Mouse (Mus musculus) midbrain, embryonic 14.5 days (tissue): ENCODE data around the gene Dpm2. TPM values are rescaled to one million over a fixed set of nuclear protein-coding genes. Genes with fewer than 3 reads are reported as not detected.

Experiments used
- ATAC-seq: fragments of 200-750 bp; cut with Nextera tagmentation; 2 replicates; pipeline ENCODE4 v1.8.0; 2017; ENCODE audit warnings: moderate number of reproducible peaks, moderate library complexity; ENCODE audit not compliant: low FRiP score, low TSS enrichment
- DNase-seq: peaks from one replicate; pipeline ENCODE4 v3.0.0-alpha.2; 2015
- H3K27ac ChIP-seq: fragments of 300-500 bp; sonication (generic); replicated peaks from 2 replicates; pipeline ENCODE4 v1.5.1; 2014; ENCODE audit warnings: mild to moderate bottlenecking, low read depth, low read length, moderate library complexity
- H3K27me3 ChIP-seq: fragments of 300-500 bp; sonication (generic); 2 replicates; pipeline ENCODE4 v1.6.1; 2014; ENCODE audit warnings: low read length, control low read depth, mixed read lengths; ENCODE audit not compliant: control insufficient read depth, insufficient read depth
- H3K36me3 ChIP-seq: fragments of 300-500 bp; sonication (generic); 2 replicates; pipeline ENCODE4 v1.6.1; 2014; ENCODE audit warnings: low read length, control low read depth; ENCODE audit not compliant: control insufficient read depth, insufficient read depth
- H3K4me1 ChIP-seq: fragments of 300-500 bp; sonication (generic); 2 replicates; pipeline ENCODE4 v1.6.1; 2014; ENCODE audit warnings: mild to moderate bottlenecking, antibody characterized with exemption, low read length, control low read depth; ENCODE audit not compliant: control insufficient read depth, insufficient read depth
- H3K4me2 ChIP-seq: fragments of 300-500 bp; sonication (generic); 2 replicates; pipeline ENCODE4 v1.6.1; 2014; ENCODE audit warnings: mild to moderate bottlenecking, low read length, moderate library complexity
- H3K4me3 ChIP-seq: fragments of 300-500 bp; sonication (generic); replicated peaks from 2 replicates; pipeline ENCODE4 v1.5.1; 2014; ENCODE audit warnings: low read depth, low read length
- H3K9ac ChIP-seq: fragments of 300-500 bp; sonication (generic); replicated peaks from 2 replicates; pipeline ENCODE4 v1.6.1; 2014; ENCODE audit warnings: mild to moderate bottlenecking, low read length, moderate library complexity
- H3K9me3 ChIP-seq: fragments of 300-500 bp; sonication (generic); 2 replicates; pipeline ENCODE4 v1.6.1; 2016; ENCODE audit warnings: low read length, control low read depth, mixed read lengths; ENCODE audit not compliant: control insufficient read depth
- WGBS: fragments of 180-500 bp; shearing (Covaris S2); extraction: QIAGEN DNeasy Blood & Tissue Kit; methylation state at CpG from one replicate; pipeline ENCODE4 v1.1.7; 2014; 5-methylcytosine and 5-hydroxymethylcytosine counted together
- polyA plus RNA-seq: library from polyadenylated mRNA; unstranded; fragments of >200 nt; fragmentation: Nextera tagmentation; extraction: Ambion mirVana; gene quantifications from 2 replicates; pipeline ENCODE4 v1.2.1, GENCODE M21; 2014

Gene Dpm2
- polyA plus RNA-seq, 1 experiment from 2014 or later = 138 TPM

DNA sequence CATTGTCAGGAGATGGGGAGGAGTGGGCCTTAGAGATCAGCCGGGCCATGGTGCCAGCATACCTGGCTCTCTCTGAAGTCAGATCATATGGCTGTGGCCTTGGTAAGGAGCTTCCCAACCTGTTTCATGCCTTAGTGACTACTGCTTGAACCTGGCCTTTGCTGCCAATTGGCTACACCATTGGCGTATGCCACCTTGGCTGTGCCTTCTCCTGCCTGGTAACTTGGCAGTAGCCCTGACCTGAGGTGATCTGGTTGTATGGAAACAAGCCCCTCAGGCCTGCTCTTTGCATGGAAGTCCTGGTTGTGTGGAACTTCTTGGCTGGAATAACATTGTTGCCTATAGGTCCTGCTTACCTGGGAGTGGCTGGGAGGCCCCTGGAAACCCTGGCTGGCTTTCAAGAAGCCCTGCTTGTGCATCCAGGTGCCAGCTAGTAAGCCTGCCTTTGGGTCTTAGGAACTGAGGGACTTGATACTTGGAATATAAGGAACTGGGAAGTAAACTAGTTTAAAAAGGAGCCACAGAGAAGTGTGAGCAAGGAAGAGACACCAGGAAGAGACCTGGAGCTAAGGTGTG lies 29.2 kb upstream of the Dpm2 start:
- no peak overlapping the region for H3K4me2 ChIP-seq
- H3K9ac ChIP-seq = no peak overlapping the region
- DNase-seq (no peak), ATAC-seq (no peak)
- H3K27me3 ChIP-seq = no peaks in the 10 kb centered on the region
- no peaks in the 10 kb centered on the region for H3K36me3 ChIP-seq
- no peak overlapping the region for H3K4me3 ChIP-seq
- no peaks in the 10 kb centered on the region for H3K9me3 ChIP-seq
- H3K4me1 ChIP-seq = peaks cover 35% of the 10 kb centered on the region
- H3K27ac ChIP-seq = no peak overlapping the region
- 98% methylated on average over 2 of the region's 2 CpGs for WGBS

DNA sequence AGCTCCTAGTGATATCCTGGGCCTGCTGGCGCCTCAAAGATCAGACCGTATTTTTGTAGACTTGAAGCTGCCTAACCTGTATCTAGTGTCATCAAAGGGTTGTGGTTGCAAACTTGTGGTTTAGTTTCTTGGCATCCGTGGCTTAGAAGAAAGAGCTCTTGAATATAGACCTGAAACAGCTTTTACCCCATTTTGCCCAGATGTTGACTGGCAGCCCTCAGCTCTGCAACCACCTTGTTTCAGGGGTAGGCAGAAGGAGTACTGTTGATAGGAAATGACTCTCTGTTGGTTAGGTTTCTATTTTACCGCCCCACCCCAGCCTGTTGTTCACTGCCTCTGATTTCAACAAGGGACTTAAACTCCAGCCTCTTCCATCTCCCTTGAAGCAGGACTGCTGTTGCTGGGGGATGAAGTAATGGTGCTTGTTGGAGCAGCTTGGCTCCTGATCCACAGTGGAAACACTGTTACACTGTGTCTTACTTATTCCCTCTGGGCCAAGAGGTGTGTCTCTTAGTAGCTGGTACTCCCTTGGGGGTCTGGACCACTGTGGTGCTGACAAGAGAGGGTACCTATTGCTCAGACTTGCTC lies 28.6 kb upstream of the Dpm2 start:
- DNase-seq (no peak), ATAC-seq (no peak)
- Histone ChIP-seq H3K27ac (no peak overlapping the region), H3K27me3 (no peaks in the 10 kb centered on the region), H3K4me2 (no peak overlapping the region), H3K4me1 (peaks cover 29% of the 10 kb centered on the region), H3K36me3 (no peaks in the 10 kb centered on the region), H3K4me3 (no peak overlapping the region), H3K9me3 (no peaks in the 10 kb centered on the region), H3K9ac (no peak overlapping the region)
- 94% methylated on average over 4 of the region's 4 CpGs for whole genome bisulfite sequencing

- Histone ChIP-seq H3K27me3 (no peaks in the 10 kb centered on the region), H3K9ac (no peak overlapping the region), H3K9me3 (no peaks in the 10 kb centered on the region), H3K36me3 (no peaks in the 10 kb centered on the region), H3K4me2 (no peak overlapping the region), H3K4me3 (no peak overlapping the region), H3K4me1 (peaks cover 19% of the 10 kb centered on the region), H3K27ac (no peak overlapping the region)
- 83% methylated on average over 3 of the region's 3 CpGs for WGBS
- no peak for DNase-seq
- no peak for ATAC-seq
These were observed 27.6 kb upstream of the Dpm2 start for GRCm38 (mm10) chr2:32543031-32543449.

- no peak overlapping the region for H3K4me2 ChIP-seq
- no peaks in the 10 kb centered on the region for H3K27me3 ChIP-seq
- H3K4me3 ChIP-seq = no peak overlapping the region
- ATAC-seq = no peak
- no peak overlapping the region for H3K27ac ChIP-seq
- no peak for DNase-seq
- no peaks in the 10 kb centered on the region for H3K4me1 ChIP-seq
- no peak overlapping the region for H3K9ac ChIP-seq
- no peaks in the 10 kb centered on the region for H3K9me3 ChIP-seq
- 57% methylated on average over 1 of the region's 1 CpGs for WGBS
- no peaks in the 10 kb centered on the region for H3K36me3 ChIP-seq
These were observed 23.7 kb upstream of the Dpm2 start for GRCm38 (mm10) chr2:32546951-32547350.

- Histone ChIP-seq H3K27me3 (no peaks in the 10 kb centered on the region), H3K9me3 (no peaks in the 10 kb centered on the region), H3K9ac (no peak overlapping the region), H3K4me1 (no peaks in the 10 kb centered on the region), H3K4me3 (no peak overlapping the region), H3K27ac (no peak overlapping the region), H3K4me2 (no peak overlapping the region), H3K36me3 (no peaks in the 10 kb centered on the region)
- 92% methylated on average over 5 of the region's 5 CpGs for WGBS
- DNase-seq (no peak), ATAC-seq (no peak)
These were observed 23.3 kb upstream of the Dpm2 start for GRCm38 (mm10) chr2:32547380-32547779.

DNA sequence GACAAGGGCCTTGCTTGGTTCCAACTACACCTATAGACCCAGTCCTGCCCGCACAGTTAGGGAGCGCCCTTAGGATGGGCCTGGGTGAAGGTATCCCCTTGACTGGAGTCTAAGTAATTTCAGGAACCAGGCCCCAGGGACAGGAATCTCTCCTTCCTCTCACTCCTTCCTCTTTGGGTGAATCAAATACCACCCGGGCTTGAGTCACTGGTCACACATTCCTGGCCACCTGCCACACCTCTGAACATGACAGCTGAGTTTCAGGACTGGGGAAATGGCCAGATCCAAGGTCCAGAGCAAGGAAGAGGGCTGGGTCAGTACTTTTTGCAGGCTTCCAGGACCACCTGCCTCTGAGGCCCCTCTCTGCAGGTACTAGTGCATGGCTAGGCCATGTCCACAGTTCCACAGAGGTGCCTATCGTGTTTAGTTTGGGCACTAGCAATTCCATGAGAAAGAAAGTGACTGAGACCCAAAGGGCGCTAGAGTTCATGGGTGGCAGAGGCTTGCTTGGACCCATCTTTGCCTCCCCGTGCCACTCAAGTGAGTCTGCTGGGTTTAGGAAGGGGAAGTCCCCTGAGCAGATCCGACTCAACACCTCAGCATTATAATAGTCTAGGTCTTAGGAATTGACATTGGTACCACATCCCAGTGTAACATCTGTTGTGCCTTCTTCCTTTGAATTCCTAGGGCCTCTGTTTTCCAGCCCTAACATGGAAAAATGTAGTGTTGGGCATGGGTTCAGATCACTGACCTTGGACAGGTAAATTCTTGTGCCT lies 22.5 kb upstream of the Dpm2 start:
- no peak overlapping the region for H3K4me3 ChIP-seq
- H3K36me3 ChIP-seq = no peaks in the 10 kb centered on the region
- no peak overlapping the region for H3K27ac ChIP-seq
- no peak overlapping the region for H3K4me2 ChIP-seq
- no peak for DNase-seq
- WGBS = 94% methylated on average over 7 of the region's 7 CpGs
- H3K9ac ChIP-seq = no peak overlapping the region
- no peak for ATAC-seq
- no peaks in the 10 kb centered on the region for H3K4me1 ChIP-seq
- no peaks in the 10 kb centered on the region for H3K9me3 ChIP-seq
- H3K27me3 ChIP-seq = no peaks in the 10 kb centered on the region

DNA sequence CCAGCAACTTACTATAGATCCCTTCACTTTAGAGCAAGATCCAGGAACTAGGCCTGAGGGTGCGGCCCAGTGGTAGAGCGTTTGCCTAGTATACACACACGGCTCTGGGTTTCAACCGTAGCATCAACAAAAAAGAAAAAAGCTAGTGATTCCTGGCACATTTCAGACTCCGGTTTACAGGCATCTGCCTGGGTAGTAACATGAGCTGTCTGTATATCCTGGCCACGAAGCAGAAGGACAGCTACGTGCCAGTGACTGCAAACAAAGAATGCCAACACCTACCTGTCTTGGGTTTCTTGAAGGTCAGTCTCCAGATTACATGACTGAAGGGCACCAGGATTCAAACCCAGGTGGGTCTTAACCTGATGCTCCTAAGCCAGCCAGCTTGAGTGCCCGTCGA lies 21.5 kb upstream of the Dpm2 start:
- no peak overlapping the region for H3K4me3 ChIP-seq
- no peak overlapping the region for H3K27ac ChIP-seq
- no peaks in the 10 kb centered on the region for H3K4me1 ChIP-seq
- DNase-seq = no peak
- H3K36me3 ChIP-seq = no peaks in the 10 kb centered on the region
- no peak overlapping the region for H3K4me2 ChIP-seq
- no peak overlapping the region for H3K9ac ChIP-seq
- no peaks in the 10 kb centered on the region for H3K9me3 ChIP-seq
- no peak for ATAC-seq
- WGBS = 95% methylated on average over 9 of the region's 9 CpGs
- no peaks in the 10 kb centered on the region for H3K27me3 ChIP-seq

DNA sequence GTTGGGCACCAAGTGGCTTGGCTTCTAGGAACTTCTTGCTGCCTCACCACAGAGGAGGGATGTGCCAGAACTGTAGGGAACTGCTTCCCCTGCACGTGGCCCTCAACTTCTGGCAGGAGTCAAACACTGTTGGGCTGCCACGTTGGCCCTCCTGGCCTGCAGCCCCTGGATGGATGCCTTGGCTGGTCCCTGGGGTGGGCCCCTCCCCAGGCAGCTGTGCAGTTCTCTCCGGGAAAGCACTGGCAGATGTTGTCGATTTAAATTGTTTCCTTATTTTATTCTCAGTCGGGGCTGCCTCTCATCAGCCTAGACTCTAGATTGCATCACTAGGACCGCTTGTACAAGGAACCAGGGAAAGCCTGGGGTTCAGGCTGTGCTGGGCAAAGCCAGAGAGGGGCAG lies 20.9 kb upstream of the Dpm2 start:
- H3K36me3 ChIP-seq = no peaks in the 10 kb centered on the region
- no peak overlapping the region for H3K4me3 ChIP-seq
- H3K27ac ChIP-seq = no peak overlapping the region
- H3K9ac ChIP-seq = no peak overlapping the region
- ATAC-seq (no peak), DNase-seq (no peak)
- H3K9me3 ChIP-seq = no peaks in the 10 kb centered on the region
- no peak overlapping the region for H3K4me2 ChIP-seq
- H3K4me1 ChIP-seq = no peaks in the 10 kb centered on the region
- no peaks in the 10 kb centered on the region for H3K27me3 ChIP-seq
- 84% methylated on average over 6 of the region's 6 CpGs for WGBS

- 91% methylated on average over 5 of the region's 5 CpGs for WGBS
- Histone ChIP-seq H3K9me3 (no peaks in the 10 kb centered on the region), H3K27me3 (no peaks in the 10 kb centered on the region), H3K4me1 (0 out of 2 replicates have a peak, but pooled peaks cover 9% of the 10 kb centered on the region), H3K36me3 (no peaks in the 10 kb centered on the region), H3K4me3 (no peak overlapping the region), H3K9ac (no peak overlapping the region), H3K27ac (no peak overlapping the region), H3K4me2 (no peak overlapping the region)
- DNase-seq (no peak), ATAC-seq (no peak)
These were observed 19.4 kb upstream of the Dpm2 start for GRCm38 (mm10) chr2:32551236-32551635.
